Mouse (Mus musculus) heart, postnatal 36 days (tissue): ENCODE data around the gene Tbc1d14. TPM values are rescaled to one million over a fixed set of nuclear protein-coding genes. Genes with fewer than 3 reads are reported as not detected.
A peak's percentile ranks its signal among the peaks of the same experiment; 100 is the strongest.

Experiments
- DNase-seq, 2 experiments: peaks; one replicate each; pipeline ENCODE4 v3.0.0; 2021 to 2022
- intact Hi-C: fragments of 180-260 bp; cut with DNase I; formaldehyde crosslinking; loops from one replicate; pipeline ENCODE4 v1.15.1; 2025
- total RNA-seq, 2 experiments: library from RNA; stranded (reverse); gene quantifications; 2 replicates each; pipeline ENCODE4 v1.2.3; 2021

Gene Tbc1d14
- total RNA-seq, 2 experiments from 2014 or later: 13.7 to 14.2 TPM

GRCm38 (mm10) chr5:36477486-36477885 is 115.6 kb downstream of the Tbc1d14 start:
- no peak for DNase-seq
- intact Hi-C loops: no loop called here

GRCm38 (mm10) chr5:36474283-36474682 is 118.8 kb downstream of the Tbc1d14 start:
- DNase-seq: peak; percentile 70 to 75
- intact Hi-C loops: no loop called here

- DNase-seq: no peak
- intact Hi-C loops: no loop called here
These were observed 120.0 kb downstream of the Tbc1d14 start for GRCm38 (mm10) chr5:36472876-36473655.

- DNase-seq: no peak
- intact Hi-C loops: no loop called here
These were observed 121.9 kb downstream of the Tbc1d14 start for GRCm38 (mm10) chr5:36471206-36471605.

GRCm38 (mm10) chr5:36465889-36466288 is 127.2 kb downstream of the Tbc1d14 start:
- no peak for DNase-seq
- intact Hi-C loops: no loop called here

GRCm38 (mm10) chr5:36464709-36465661 is 128.1 kb downstream of the Tbc1d14 start, which contains the start of gene Grpel1:
TSS of gene Grpel1 (plus strand) at chr5:36464998.
- DNase-seq: peak; percentile 93 to 96
- intact Hi-C loops: loop anchor here (5.0 kb wide), 2 partner anchors 117 to 227 kb away; no protein-coding TSS in a partner anchor

GRCm38 (mm10) chr5:36463391-36463790 is 129.7 kb downstream of the Tbc1d14 start:
- intact Hi-C loops: loop anchor here (1.0 to 5.0 kb wide), 4 partner anchors 75 to 279 kb away; no protein-coding TSS in a partner anchor
- DNase-seq: no peak

GRCm38 (mm10) chr5:36462810-36463209 is 130.3 kb downstream of the Tbc1d14 start:
- intact Hi-C loops: loop anchor here (1.0 to 5.0 kb wide), 5 partner anchors 26 to 279 kb away; no protein-coding TSS in a partner anchor
- DNase-seq: peak; percentile 81 to 91

- DNase-seq: no peak
- intact Hi-C loops: loop anchor here (5.0 kb wide), 2 partner anchors 121 to 231 kb away; no protein-coding TSS in a partner anchor
These were observed 131.8 kb downstream of the Tbc1d14 start for GRCm38 (mm10) chr5:36461231-36461630.

- no peak for DNase-seq
- intact Hi-C loops: loop anchor here (5.0 kb wide), 2 partner anchors 122 to 232 kb away; no protein-coding TSS in a partner anchor
These were observed 132.4 kb downstream of the Tbc1d14 start for GRCm38 (mm10) chr5:36460712-36461111.

GRCm38 (mm10) chr5:36458926-36459325 is 134.2 kb downstream of the Tbc1d14 start:
- peak in 1 of 2 experiments; percentile 34 for DNase-seq
- intact Hi-C loops: no loop called here

GRCm38 (mm10) chr5:36457706-36458105 is 135.4 kb downstream of the Tbc1d14 start:
- no peak for DNase-seq
- intact Hi-C loops: no loop called here

- intact Hi-C loops: no loop called here
- DNase-seq: no peak
These were observed 140.3 kb downstream of the Tbc1d14 start for GRCm38 (mm10) chr5:36452821-36453220.

- intact Hi-C loops: no loop called here
- no peak for DNase-seq
These were observed 141.1 kb downstream of the Tbc1d14 start for GRCm38 (mm10) chr5:36451872-36452389.

- intact Hi-C loops: no loop called here
- DNase-seq: no peak
These were observed 142.0 kb downstream of the Tbc1d14 start for GRCm38 (mm10) chr5:36451119-36451518.

GRCm38 (mm10) chr5:36449710-36450358 is 143.2 kb downstream of the Tbc1d14 start:
- intact Hi-C loops: no loop called here
- DNase-seq: peak in 1 of 2 experiments; percentile 14

- intact Hi-C loops: no loop called here
- DNase-seq: no peak
These were observed 145.2 kb downstream of the Tbc1d14 start for GRCm38 (mm10) chr5:36447872-36448271.

- intact Hi-C loops: no loop called here
- DNase-seq: no peak
These were observed 146.7 kb downstream of the Tbc1d14 start for GRCm38 (mm10) chr5:36446166-36446890.

GRCm38 (mm10) chr5:36445028-36445427 is 148.0 kb downstream of the Tbc1d14 start:
- no peak for DNase-seq
- intact Hi-C loops: no loop called here
